Mouse (Mus musculus) forebrain, postnatal 0 days (tissue): ENCODE results near the gene Mcpt4. TPM values are rescaled to one million over a fixed set of nuclear protein-coding genes. Genes with fewer than 3 reads are reported as not detected.
"Not testable (repeated sequence)": the region's sequence is repeated elsewhere in the genome, so short reads cannot be mapped to it uniquely, and the experiment has no call there.

ENCODE experiments used
- ATAC-seq: fragments of 200-750 bp; cut with Nextera tagmentation; 2 replicates; pipeline ENCODE4 v1.8.0; 2017; ENCODE audit warnings: mild to moderate bottlenecking, moderate library complexity
- DNase-seq: peaks from one replicate; pipeline ENCODE4 v3.0.0-alpha.2; 2015
- H3K27ac ChIP-seq: fragments of 300-500 bp; sonication (generic); 2 replicates; pipeline ENCODE4 v1.5.1; 2014; ENCODE audit warnings: low read depth, mild to moderate bottlenecking, antibody characterized with exemption, low read length, moderate library complexity, mixed read lengths
- H3K27me3 ChIP-seq: fragments of 300-500 bp; sonication (generic); 2 replicates; pipeline ENCODE4 v1.6.1; 2014; ENCODE audit warnings: mild to moderate bottlenecking, low read length, mixed read lengths; ENCODE audit not compliant: insufficient read depth
- H3K36me3 ChIP-seq: fragments of 300-500 bp; sonication (generic); 2 replicates; pipeline ENCODE4 v1.6.1; 2014; ENCODE audit warnings: mild to moderate bottlenecking, moderate library complexity; ENCODE audit not compliant: insufficient read depth
- H3K4me1 ChIP-seq: fragments of 300-500 bp; sonication (generic); 2 replicates; pipeline ENCODE4 v1.6.1; 2014; ENCODE audit warnings: antibody characterized with exemption; ENCODE audit not compliant: insufficient read depth
- H3K4me2 ChIP-seq: fragments of 300-500 bp; sonication (generic); 2 replicates; pipeline ENCODE4 v1.6.1; 2014; ENCODE audit warnings: low read depth, mild to moderate bottlenecking, moderate library complexity
- H3K4me3 ChIP-seq: fragments of 300-500 bp; sonication (generic); 2 replicates; pipeline ENCODE4 v1.5.1; 2014; ENCODE audit warnings: low read depth, low read length, mixed read lengths
- H3K9ac ChIP-seq: fragments of 300-500 bp; sonication (generic); 2 replicates; pipeline ENCODE4 v1.6.1; 2014; ENCODE audit warnings: mild to moderate bottlenecking
- H3K9me3 ChIP-seq: fragments of 300-500 bp; sonication (generic); 2 replicates; pipeline ENCODE4 v1.6.1; 2016; ENCODE audit warnings: low read length
- CTCF ChIP-seq: sonication (generic); IDR thresholded peaks from 2 replicates; pipeline ENCODE4 v1.5.1; 2016; ENCODE audit warnings: antibody characterized with exemption, control low read depth, low read depth
- WGBS: fragments of 180-500 bp; shearing (Covaris S2); extraction: QIAGEN DNeasy Blood & Tissue Kit; methylation state at CpG from one replicate; pipeline ENCODE4 v1.1.7; 2014; 5-methylcytosine and 5-hydroxymethylcytosine counted together
- microRNA-seq, 2 experiments: library from miRNA; unstranded; fragments of <30 nt; microRNA quantifications; one replicate each; pipeline ENCODE4; 2016
- polyA plus RNA-seq: library from polyadenylated mRNA; unstranded; fragments of >200 nt; fragmentation: Nextera tagmentation; extraction: Ambion mirVana; gene quantifications from 2 replicates; pipeline ENCODE4 v1.2.1, GENCODE M21; 2015
- total RNA-seq: library from RNA; depleted of rRNA; stranded (reverse); fragments of >200 nt; gene quantifications from 2 replicates; pipeline ENCODE4 v1.2.3, GENCODE M21; 2014; rRNA removed

Mcpt4 gene
- total and polyA plus RNA-seq, 2 experiments from 2014 or later = 0.36 TPM; not detected in 1

GRCm38 (mm10) chr14:56019446-56019845, 42.7 kb downstream of the Mcpt4 start:
- Histone ChIP-seq H3K4me1 (no peaks in the 10 kb centered on the region), H3K27ac (no peak overlapping the region), H3K4me3 (no peak overlapping the region), H3K27me3 (no peaks in the 10 kb centered on the region), H3K9ac (no peak overlapping the region), H3K36me3 (no peaks in the 10 kb centered on the region), H3K9me3 (no peaks in the 10 kb centered on the region), H3K4me2 (no peak overlapping the region)
- no peak for TF ChIP-seq CTCF
- ATAC-seq = no peak
- WGBS = 68% methylated on average over 1 of the region's 1 CpGs
- DNase-seq = no peak

- H3K9me3 ChIP-seq = not testable (repeated sequence)
These were observed 44.4 kb downstream of the Mcpt4 start, which contains the start of gene Mcpt1 for GRCm38 (mm10) chr14:56017671-56018070. Gene Mcpt1 (plus strand): TSS chr14:56017971.

GRCm38 (mm10) chr14:56013924-56014323, 48.2 kb downstream of the Mcpt4 start:
- WGBS = 93% methylated on average over 2 of the region's 2 CpGs
- no peaks in the 10 kb centered on the region for H3K36me3 ChIP-seq

More at GRCm38 (mm10) chr14:56017671-56018070, 44.4 kb downstream of the Mcpt4 start, which contains the start of gene Mcpt1:
- not testable (repeated sequence) for DNase-seq, H3K4me1 ChIP-seq, H3K9ac ChIP-seq, H3K27ac ChIP-seq, H3K4me2 ChIP-seq, H3K36me3 ChIP-seq, H3K4me3 ChIP-seq, ATAC-seq, H3K27me3 ChIP-seq
- WGBS = 87% methylated on average over 3 of the region's 3 CpGs

GRCm38 (mm10) chr14:56013147-56013546, 49.0 kb downstream of the Mcpt4 start:
- Histone ChIP-seq H3K4me2 (no peak overlapping the region), H3K9me3 (no peaks in the 10 kb centered on the region), H3K36me3 (no peaks in the 10 kb centered on the region), H3K27ac (no peak overlapping the region), H3K4me1 (no peaks in the 10 kb centered on the region), H3K27me3 (no peaks in the 10 kb centered on the region), H3K4me3 (no peak overlapping the region), H3K9ac (no peak overlapping the region)
- WGBS = 78% methylated on average over 3 of the region's 3 CpGs
- ATAC-seq (no peak), DNase-seq (no peak)
- no peak for TF ChIP-seq CTCF

More at GRCm38 (mm10) chr14:56013924-56014323, 48.2 kb downstream of the Mcpt4 start:
- H3K9me3 ChIP-seq = no peaks in the 10 kb centered on the region
- no peak for ATAC-seq
- no peak overlapping the region for H3K27ac ChIP-seq
- no peak overlapping the region for H3K4me3 ChIP-seq
- TF ChIP-seq CTCF = no peak
- H3K4me1 ChIP-seq = no peaks in the 10 kb centered on the region
- DNase-seq = no peak
- H3K9ac ChIP-seq = no peak overlapping the region
- no peak overlapping the region for H3K4me2 ChIP-seq
- H3K27me3 ChIP-seq = no peaks in the 10 kb centered on the region

Small RNAs within 50 kb of the gene (microRNA-seq; reads per million reads assigned to microRNA genes)
- 0 reads per million in 2 experiments for gene Mir6949

Other genes with a start within 250 kb of the Mcpt4 start
- gene Nfatc4, start 239.2 kb downstream of the Mcpt4 start, total RNA-seq = 6.0 and 11.9 TPM in 2 replicates
- 3.2 and 3.9 TPM in 2 replicates for gene Nfatc4, start 239.2 kb downstream of the Mcpt4 start, polyA plus RNA-seq
- 24.2 and 28.5 TPM in 2 replicates for gene Nynrin, start 208.3 kb downstream of the Mcpt4 start, total RNA-seq
- gene Nynrin, start 208.3 kb downstream of the Mcpt4 start, polyA plus RNA-seq = 4.4 and 5.5 TPM in 2 replicates
- 0.29 and 0.46 TPM in 2 replicates for gene Cbln3, start 177.9 kb downstream of the Mcpt4 start, total RNA-seq
- 0.24 and 0.33 TPM in 2 replicates for gene Cbln3, start 177.9 kb downstream of the Mcpt4 start, polyA plus RNA-seq
- gene Khnyn, start 177.4 kb downstream of the Mcpt4 start, total RNA-seq = 13.6 and 20.0 TPM in 2 replicates
- gene Khnyn, start 177.4 kb downstream of the Mcpt4 start, polyA plus RNA-seq = 3.2 and 5.3 TPM in 2 replicates
- gene Sdr39u1, start 162.0 kb downstream of the Mcpt4 start, total RNA-seq = 96.2 and 103 TPM in 2 replicates
- gene Sdr39u1, start 162.0 kb downstream of the Mcpt4 start, polyA plus RNA-seq = 131 and 132 TPM in 2 replicates
- gene Cma1, start 117.6 kb downstream of the Mcpt4 start, total RNA-seq = 0.76 and 2.6 TPM in 2 replicates
- 3.7 and 4.4 TPM in 2 replicates for gene Cma1, start 117.6 kb downstream of the Mcpt4 start, polyA plus RNA-seq
- gene Cma2, start 111.3 kb downstream of the Mcpt4 start, total RNA-seq = not detected in 2 replicates
- gene Cma2, start 111.3 kb downstream of the Mcpt4 start, polyA plus RNA-seq = not detected in 2 replicates
- gene Mcpt1, start 44.3 kb downstream of the Mcpt4 start, total RNA-seq = not detected in 2 replicates
- not detected in 2 replicates for gene Mcpt1, start 44.3 kb downstream of the Mcpt4 start, polyA plus RNA-seq
- gene Mcpt9, start 31.8 kb downstream of the Mcpt4 start, total RNA-seq = not detected in 2 replicates
- gene Mcpt9, start 31.8 kb downstream of the Mcpt4 start, polyA plus RNA-seq = not detected in 2 replicates
- gene Mcpt2, start 20.3 kb downstream of the Mcpt4 start, total RNA-seq = not detected in 2 replicates
- gene Mcpt2, start 20.3 kb downstream of the Mcpt4 start, polyA plus RNA-seq = not detected in 2 replicates
- gene Mcpt8, start 23.0 kb upstream of the Mcpt4 start, total RNA-seq = not detected in 2 replicates
- not detected in 2 replicates for gene Mcpt8, start 23.0 kb upstream of the Mcpt4 start, polyA plus RNA-seq
- gene Ctsg, start 40.3 kb upstream of the Mcpt4 start, total RNA-seq = 0.92 TPM in 1 of 2 replicates, not detected in the other
- 0.41 TPM in 1 of 2 replicates, not detected in the other for gene Ctsg, start 40.3 kb upstream of the Mcpt4 start, polyA plus RNA-seq
- not detected in 2 replicates for gene Gzme, start 58.3 kb upstream of the Mcpt4 start, total RNA-seq
- gene Gzme, start 58.3 kb upstream of the Mcpt4 start, polyA plus RNA-seq = not detected in 2 replicates
- gene Gzmd, start 70.3 kb upstream of the Mcpt4 start, total RNA-seq = not detected in 2 replicates
- not detected in 2 replicates for gene Gzmd, start 70.3 kb upstream of the Mcpt4 start, polyA plus RNA-seq
- not detected in 2 replicates for gene Gzmg, start 97.3 kb upstream of the Mcpt4 start, total RNA-seq
- not detected in 2 replicates for gene Gzmg, start 97.3 kb upstream of the Mcpt4 start, polyA plus RNA-seq
- not detected in 2 replicates for gene Gzmn, start 112.3 kb upstream of the Mcpt4 start, total RNA-seq
- not detected in 2 replicates for gene Gzmn, start 112.3 kb upstream of the Mcpt4 start, polyA plus RNA-seq
- not detected in 2 replicates for gene Gzmf, start 149.1 kb upstream of the Mcpt4 start, total RNA-seq
- not detected in 2 replicates for gene Gzmf, start 149.1 kb upstream of the Mcpt4 start, polyA plus RNA-seq
- gene Gzmc, start 172.3 kb upstream of the Mcpt4 start, total RNA-seq = not detected in 2 replicates
- gene Gzmc, start 172.3 kb upstream of the Mcpt4 start, polyA plus RNA-seq = not detected in 2 replicates
- gene Gzmb, start 199.9 kb upstream of the Mcpt4 start, total RNA-seq = not detected in 2 replicates
- not detected in 2 replicates for gene Gzmb, start 199.9 kb upstream of the Mcpt4 start, polyA plus RNA-seq